Mouse (Mus musculus) mature B cell (primary cell): Measurements from ENCODE around the gene Kcmf1.

Experiments used
- in situ Hi-C: fragments of 300-500 bp; cut with MboI; formaldehyde crosslinking; loops from 2 replicates; pipeline ENCODE4 v1.14.3; 2019

Gene Kcmf1

DNA sequence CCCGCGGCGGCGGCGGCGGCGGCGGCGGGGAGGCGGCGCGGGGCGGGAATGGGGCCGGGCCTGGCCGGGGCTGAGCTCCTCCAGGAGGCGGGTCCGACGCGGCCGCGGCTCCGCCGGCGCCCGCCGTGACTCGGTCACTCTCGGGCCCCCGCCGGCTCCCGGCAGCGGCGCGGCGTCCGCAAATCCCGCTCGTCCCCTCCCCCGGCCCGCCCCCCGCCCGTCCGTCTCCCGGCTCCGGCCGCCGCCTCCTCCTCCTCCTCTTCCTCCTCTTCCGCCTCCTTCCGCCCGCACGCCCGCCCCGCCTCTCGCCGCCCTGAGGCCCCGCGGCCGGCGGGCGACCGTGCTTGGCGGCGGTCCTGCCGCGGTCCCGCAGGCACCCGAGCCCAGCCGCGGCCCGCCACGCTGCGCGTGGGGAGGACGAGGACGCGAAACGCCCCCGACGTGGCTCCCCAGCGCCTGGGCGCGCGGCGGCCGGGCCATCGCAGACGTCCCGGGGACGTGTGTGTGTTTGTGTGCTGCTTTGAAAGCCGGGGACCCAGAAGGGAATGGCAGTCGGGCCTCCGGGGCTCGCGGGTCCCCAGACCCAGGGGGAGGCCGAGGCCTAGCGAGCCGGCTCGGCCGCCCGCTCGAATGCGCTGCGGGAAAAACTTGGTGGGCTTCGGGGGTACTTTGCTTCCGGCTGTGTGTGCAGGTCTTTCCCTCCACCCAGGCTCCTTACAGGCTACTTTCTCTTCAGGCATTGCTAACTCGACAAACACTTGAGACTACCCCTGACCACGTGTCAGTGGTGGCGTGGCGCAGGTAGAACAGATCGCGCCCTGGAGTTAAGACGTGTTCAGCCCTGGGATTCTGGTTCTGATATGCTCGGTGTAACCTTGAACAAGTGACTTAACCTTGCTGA lies at the start of gene Kcmf1:
Gene Kcmf1, minus strand, starts transcription at position 199 of the 901 bp plus-strand sequence.
- in situ Hi-C loops, result no loop called here

DNA sequence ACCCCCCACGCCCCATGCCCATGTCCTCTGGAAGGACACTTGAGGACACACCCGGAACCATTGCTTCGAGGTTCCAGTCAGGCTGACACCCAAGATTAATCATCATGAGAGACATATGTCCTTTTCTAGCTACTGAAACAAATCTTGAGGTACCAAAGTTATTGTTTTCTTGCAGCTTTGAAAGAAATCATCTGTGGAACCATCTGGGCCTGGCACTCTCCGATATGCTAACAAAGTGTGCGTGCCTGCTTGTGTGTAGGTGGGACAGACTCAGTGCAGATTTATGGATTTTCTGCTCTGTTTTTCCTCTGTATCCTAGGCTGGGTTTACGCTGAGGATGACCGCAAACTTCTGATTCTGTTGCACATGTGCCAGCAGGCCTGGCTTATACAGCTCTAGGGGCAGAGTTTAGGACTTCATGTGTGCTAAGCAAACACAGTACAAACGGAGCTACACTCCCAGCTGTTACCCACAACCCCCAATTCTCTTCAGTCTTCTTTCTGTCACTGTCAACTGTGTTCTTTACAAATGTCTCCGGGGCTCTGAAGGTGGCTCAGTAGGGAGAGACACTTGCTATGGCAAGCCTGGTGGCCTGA lies 49.5 kb upstream of the Kcmf1 start:
- in situ Hi-C loops, result no loop called here

DNA sequence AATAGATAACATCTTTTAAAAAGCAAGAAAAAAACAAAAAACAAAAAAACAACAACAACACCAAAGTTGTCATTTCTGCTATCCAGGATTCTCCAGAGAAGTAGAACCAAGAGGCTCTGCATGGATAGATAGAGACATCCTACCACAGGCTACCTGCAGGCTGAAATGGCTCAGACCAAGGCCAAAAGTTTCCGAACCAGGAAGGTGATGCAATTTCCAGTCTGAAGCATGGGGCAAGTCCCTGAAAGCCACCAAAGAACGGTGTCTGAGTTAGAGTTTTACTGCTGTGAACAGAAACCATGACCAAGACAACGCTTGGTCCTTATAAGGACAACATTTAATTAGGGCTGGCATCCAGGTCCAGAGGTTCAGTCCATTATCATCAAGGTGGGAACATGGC lies 48.6 kb upstream of the Kcmf1 start:
- in situ Hi-C loops, result no loop called here

DNA sequence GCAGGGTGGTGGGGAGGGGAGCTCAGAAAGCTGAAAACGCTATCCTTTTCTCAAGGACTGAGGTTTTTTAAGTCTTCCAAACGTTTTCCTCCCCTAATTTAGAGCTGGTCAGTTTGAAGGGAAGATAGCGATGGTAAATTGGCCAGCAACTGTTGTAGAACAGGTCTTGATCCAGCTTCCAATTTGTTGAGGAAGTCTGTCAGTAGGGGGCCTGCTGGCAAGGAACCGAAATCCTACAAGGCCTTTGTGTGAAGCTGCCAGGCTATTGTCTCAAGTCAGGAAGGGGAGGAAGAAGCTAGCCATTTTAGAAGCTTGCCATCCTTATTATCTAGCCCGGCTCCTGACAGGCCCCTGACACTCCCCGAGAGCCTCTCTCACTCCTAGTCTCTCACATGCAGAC lies 48.2 kb upstream of the Kcmf1 start:
- in situ Hi-C loops, result no loop called here

DNA sequence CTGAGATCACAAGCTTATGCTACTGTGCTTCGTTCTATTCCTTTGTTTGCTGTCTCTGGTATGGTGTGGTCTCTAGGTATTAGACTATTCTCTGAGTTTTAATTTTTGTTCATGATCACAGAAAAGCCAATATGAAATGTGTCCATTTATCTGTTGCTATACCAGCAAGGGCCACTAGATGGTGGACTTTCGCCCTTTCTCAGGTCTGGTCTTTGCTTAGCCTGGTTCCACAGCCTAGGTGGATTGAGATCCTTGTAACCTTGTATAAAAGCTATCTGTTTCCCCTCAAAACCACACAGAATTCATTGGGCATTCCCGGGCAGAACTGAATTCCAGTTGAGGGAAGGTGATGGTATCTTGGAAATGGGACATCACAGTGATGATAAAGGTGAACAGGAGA lies 40.7 kb upstream of the Kcmf1 start:
- in situ Hi-C loops, result loop anchor here (5.0 kb wide), 1 partner anchor 67 kb away; no protein-coding TSS in a partner anchor

DNA sequence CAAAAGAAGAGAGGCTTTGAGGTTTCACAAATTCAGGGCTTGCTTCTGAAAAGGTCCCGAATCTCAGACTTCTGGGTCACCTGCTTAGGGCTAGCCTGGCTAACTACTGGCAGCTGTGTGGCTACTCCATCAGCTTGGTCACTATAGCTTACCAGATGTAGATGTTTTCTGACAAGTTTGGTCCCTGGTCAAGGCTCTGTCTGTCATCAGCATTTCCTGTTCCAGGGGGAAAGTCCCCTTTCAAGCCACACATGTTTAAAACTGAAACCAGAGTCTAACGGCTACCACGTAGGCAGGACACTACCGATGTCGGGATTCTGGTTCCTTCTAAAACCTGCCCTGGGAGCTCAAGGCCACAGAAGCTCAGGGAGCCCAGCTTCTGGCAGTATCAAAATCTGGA lies 38.1 kb upstream of the Kcmf1 start:
- in situ Hi-C loops, result no loop called here

DNA sequence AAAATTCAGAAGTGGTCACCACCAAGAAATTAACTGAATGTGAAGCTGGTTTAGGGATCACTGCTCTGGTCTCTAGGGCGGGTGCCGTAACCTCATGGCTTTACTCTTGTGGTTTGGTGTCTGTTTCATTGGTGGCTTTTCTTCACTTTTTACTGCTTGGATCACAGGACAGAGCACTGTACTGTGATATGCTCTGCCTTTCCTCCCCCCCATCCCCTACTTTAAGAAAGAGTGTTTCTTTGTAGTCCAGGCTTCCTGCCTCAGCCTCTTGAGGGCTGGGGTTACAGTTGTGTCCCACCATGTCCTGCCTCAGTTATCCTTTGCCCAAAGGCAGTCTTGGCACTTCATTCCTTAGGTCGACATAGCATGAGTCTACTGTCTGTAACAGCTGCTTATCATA lies 37.7 kb upstream of the Kcmf1 start:
- in situ Hi-C loops, result no loop called here

DNA sequence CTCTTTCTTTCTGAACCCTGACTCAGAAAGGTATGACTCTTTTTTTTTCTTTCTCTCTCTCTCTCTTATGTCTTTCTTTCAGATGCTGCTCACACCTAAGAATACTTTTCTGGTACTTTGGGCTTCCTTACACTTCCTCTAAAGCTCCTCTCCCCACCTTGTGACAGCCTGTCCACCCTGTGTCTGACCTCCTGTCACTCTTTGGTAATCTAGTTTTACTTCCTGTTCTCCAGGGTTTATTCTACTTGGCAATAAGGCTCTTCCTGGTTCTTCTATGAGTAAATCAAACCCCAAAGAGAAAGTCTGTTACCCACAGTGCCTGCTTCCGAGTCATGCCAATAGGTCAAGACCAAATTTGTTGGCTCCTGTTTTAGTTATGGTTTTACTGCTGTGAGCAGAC lies 33.2 kb upstream of the Kcmf1 start:
- in situ Hi-C loops, result no loop called here

DNA sequence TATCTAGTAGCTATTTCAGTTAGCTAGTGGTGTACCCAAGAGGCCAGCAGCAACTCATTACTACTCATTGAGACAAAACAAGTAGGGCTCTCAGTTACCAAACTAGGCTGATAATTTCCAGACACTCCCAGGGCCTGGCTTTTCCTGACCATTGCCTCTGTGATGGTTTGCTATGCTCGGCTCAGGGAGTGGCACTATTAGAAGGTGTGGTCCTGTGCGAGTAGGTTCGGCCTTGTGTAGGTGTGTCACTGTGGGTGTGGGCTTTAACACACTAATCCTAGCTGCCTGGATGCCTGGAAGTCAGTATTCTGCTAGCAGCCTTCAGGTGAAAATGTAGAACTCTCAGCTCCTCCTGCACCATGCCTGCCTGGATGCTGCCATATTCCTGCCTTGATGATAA lies 31.8 kb upstream of the Kcmf1 start:
- in situ Hi-C loops, result no loop called here

DNA sequence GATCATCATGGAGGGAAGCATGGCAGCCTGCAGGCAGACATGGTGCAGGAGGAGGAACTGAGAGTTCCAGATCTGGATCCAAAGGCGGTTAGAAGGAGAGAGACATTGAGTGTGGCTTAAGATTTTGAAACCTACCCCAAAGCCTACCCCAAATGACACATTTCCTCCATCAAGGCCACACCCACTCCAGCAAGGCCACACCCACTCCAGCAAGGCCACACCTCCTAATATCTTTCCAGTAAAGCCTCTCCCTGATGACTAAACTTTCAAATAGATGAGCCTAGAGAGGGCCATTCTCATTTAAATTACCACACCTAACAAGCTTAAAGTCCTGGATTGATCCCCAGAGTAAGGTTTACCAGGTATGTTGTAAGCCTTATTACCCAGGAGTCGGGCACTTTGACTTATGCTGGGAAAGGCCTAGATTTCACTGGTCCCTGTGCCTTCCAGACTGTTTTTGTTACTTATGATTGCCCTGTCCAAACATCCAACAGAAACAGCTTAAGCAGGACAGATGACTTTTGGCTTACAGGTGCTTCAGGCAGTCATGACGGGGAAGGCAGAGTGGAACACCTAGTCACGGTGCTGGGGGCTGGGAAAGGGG lies 30.1 kb upstream of the Kcmf1 start:
- in situ Hi-C loops, result no loop called here

DNA sequence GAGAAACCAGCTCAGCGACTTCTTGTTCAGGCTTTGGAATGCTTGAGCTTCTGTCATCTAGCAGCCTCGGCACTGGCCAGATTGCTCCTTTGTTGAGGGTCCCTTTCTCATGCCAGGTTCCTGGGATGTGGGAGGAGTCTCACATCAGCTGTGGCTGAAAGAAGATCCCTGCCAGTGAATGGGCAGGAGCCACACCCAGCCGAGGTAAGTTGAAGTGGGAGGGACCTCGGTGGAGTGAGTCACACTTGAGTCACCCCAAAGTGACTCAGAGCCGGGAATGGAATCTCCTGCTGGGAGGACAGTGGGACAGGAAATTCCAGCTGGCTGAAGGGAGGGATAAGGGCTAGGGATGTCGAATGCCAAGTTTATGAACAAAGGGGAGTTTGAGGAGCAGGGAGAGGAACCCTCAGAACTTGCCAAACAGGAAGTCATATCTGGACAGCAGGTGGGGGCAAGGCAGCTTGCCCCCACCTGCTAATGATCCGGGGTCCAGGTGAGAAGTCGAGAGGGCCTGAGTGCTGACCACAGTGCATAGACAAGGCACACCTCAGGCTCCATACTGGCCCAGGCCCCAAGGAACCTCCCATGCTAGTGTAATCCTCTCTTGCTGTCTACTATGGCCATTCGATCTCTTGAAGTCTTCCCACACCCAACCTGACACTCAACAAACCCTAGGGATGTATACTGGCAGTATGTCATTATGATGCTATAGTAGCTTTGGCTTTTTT lies 27.1 kb upstream of the Kcmf1 start:
- in situ Hi-C loops, result no loop called here

DNA sequence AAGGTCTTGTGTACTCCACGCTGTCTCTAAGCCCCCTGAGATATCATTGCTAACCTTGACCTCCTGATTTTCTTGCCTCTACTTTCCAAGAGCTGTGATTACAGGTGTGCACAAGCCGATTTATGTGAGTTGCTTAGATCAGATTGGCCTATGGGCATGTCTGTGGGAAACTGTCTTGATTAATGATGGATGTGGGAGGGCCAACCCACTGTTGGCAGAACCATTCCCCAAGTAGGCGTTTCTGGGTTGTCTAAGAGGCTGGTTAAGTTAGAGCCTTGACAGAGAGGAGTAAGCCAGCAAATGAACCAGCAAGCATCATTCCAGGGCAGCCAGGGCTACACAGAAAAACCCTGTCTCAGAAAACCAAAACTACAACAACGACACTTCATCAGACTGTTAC lies 26.3 kb upstream of the Kcmf1 start:
- in situ Hi-C loops, result no loop called here

DNA sequence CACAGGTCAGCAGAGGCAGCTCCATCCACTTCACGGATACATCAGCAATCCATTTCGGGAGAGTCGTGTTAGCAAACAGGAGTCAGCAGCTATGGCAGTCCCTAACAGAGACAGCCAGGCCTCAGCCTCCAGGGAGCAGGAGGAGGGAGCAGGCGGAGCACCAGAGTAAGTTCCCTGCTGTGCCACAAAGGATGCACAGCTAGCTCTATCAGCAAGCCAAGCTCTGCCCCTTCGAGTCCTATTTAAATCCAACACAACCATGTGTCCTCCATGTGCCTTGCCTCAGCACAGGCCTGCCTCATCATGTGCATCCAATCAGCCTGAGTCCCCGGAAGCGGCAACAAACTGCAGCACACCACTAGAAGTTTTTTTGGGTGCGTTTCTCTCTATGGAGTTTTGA lies 23.6 kb upstream of the Kcmf1 start:
- in situ Hi-C loops, result no loop called here

DNA sequence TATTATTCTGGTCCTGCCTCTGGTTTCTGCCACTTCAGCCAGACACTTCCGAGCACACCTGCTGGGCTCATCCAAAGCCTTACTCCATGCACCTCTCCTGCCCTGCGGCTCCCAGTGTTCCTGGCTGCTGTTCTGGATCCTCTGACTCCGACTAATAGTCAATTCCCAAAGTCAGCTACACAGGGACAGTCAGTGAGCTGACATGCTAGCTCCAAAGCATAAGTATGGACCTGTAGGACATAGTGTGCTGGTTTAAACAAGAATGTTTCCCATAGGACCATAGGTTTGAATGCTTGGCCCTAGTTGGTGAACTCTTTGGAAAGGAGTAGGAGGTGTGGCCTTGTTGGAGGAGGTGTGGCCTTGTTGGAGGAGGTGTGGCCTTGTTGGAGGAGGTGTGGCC lies 21.3 kb upstream of the Kcmf1 start:
- in situ Hi-C loops, result no loop called here

DNA sequence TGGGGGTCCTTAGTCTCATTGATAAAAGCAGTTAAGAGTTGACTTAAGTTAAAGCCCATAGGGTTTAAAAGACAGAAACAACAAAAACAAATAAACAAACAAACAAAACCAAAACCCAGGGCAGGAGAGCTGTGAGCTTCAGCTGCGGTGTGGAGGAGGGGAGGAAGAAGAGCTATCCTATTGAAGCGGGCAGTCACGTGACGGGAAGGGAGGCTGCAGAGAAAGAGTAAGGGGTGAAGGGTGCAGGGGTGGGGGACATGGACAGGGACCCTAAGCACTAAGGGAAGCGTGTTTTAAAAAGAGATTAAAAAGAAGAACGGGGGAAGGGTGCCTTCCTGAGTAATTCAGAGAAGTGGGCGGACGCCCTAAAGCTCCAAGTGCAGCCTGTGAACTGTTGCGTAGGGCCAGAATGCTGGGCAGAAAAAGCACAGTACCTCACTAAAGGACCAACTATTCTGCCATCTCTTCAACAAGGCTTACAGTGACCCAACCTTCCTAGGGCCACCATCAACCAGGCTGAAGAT lies 18.8 kb upstream of the Kcmf1 start:
- in situ Hi-C loops, result no loop called here

DNA sequence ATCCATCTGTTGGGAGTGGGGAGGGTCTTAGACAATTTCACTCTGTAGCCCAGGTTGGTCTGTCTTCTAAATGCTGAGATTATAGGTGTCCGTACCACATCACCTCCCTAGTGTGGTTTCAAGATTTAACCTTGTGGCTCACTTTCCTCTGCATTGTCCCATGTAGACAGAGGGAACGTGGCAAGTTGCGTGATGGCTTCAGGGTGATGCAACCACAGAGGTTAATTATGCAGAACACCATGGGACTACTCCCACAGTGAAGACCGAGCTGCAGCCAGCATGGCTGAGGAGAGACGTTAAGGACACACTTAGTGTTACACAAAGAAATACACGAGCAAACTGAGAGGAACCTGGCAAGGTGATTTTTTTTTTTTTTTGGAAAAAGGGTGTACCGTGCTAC lies 16.6 kb upstream of the Kcmf1 start:
- in situ Hi-C loops, result no loop called here

DNA sequence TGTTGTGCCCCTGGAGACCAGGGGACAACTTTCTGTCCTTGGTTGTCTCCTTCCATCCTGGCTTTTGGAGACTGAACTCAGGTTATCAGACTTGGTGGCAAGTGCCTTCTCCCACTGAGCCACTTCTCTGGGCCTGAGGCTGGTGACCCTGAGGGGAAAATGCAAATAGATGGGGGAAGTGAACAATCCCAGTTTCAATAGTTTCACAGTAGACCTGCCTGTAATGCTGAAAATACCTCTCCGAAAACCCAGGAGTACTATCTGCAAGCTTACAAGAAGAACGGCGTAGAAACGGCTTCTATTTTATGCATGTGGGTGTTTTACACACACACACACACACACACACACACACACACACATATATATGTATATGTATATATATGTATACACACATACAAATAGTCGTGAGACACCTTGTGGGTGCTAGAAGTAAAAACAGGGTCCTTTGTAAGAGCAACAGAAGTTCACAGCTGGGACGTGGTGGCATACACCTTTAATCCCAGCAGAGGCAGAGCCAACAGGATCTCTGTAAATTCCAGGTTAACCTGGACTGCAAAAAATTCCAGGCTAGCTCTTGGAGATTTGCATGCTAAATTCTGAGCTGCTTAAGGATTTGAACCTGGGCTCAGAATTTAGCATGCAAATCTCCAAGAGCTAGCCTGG lies 14.4 kb upstream of the Kcmf1 start:
- in situ Hi-C loops, result no loop called here

DNA sequence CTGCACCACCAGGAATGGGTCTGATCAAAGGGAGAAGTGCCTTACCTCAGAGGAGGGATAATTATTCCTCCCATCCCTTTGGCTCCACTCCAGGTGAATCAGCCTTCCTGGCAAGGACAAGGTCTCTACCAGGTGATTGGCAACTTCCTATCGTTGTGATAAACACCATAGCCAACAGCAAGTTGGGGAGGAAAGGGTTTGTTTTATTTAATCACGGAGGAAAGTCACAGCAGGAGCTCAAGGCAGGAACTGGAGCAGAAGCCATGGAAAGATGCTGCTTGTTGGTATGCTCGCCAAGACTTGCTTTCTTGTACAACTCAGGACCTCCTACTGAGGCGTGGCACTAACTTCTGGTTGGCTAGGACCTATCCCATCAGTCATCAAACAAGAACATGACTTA lies 11.5 kb upstream of the Kcmf1 start:
- in situ Hi-C loops, result no loop called here

DNA sequence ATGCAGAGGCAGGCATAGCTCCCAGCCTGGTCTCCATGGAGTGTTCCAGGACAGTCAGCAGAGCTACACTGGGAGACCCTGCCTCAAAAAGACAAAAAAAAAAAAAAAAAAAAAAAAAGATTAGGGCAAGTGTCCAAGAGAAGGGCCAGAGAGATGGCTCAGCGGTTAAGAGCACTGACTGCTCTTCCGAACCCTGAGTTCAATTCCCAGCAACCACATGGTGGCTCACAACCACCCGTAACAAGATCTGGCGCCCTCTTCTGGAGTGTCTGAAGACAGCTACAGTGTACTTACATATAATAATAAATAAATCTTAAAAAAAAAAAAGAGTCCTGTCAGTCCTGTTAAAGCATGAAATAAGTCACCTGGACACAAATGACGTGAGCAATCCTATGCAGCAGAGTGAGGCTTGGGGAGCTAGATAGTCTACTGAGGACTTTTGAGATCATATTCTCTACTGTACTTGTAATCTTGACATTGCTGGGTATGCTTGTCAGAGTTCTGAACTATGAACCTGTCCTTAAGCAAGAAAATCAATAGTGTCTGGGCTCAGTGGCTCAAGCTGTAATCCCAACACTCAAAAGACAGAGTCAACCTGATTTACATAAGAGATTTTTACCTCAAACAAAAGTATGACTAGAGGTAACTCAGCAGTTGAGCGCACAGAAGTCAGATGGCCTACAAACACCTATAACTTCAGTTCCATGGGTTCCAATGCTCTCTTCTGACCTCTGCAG lies 2.6 kb upstream of the Kcmf1 start:
- in situ Hi-C loops, result no loop called here

DNA sequence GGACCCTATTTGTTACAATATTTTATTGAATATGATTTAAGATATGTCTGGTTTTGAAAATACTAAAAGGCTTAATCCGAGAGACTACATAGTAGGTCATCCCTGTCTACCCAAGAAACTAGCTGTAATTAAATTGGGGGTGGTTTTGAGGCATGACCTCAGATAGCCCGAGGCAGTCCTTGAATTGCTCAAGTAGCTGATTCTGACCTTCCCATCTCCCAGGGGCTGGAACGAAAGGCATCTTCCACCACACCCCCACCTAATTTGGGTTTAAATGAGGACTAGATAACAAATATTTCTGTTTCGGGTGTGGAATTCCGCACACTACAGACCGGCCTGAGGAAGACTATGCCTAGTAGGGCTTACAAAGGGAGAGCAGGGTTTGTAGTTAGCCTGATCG lies 1.2 kb upstream of the Kcmf1 start:
- in situ Hi-C loops, result no loop called here

DNA sequence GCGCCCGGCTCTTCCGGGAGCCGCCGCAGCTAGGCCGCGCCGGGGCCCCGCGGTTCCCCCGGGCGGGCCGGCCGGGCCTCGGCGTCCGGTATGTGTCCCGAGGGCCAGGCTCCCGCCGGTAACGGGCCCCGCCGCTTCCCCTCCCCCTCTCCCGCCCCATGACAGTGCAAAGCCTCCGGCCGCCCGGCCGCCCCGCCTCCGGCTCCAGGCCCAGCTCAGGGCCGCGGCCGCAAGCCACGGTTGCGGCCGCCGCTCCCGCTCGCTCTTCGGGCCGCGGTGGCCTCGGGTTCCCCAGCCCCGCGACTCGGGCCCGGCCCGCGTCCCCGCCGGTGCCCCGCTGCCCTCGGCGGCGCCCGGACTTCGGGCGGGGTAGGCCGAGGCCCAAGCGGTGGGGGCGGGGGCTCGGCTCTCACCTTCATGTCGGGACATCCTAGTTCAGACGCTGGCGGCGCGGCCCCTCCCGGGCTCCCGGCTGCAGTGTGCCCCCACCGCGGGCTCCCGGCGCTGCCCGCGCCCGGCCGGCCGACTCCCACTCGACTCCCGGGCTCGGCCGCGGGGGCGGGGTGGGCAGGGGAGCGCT lies 488 bp downstream of the Kcmf1 start:
- in situ Hi-C loops, result no loop called here
